Mouse (Mus musculus): Measurements from ENCODE around the gene Cfi.

The Cfi gene

DNA sequence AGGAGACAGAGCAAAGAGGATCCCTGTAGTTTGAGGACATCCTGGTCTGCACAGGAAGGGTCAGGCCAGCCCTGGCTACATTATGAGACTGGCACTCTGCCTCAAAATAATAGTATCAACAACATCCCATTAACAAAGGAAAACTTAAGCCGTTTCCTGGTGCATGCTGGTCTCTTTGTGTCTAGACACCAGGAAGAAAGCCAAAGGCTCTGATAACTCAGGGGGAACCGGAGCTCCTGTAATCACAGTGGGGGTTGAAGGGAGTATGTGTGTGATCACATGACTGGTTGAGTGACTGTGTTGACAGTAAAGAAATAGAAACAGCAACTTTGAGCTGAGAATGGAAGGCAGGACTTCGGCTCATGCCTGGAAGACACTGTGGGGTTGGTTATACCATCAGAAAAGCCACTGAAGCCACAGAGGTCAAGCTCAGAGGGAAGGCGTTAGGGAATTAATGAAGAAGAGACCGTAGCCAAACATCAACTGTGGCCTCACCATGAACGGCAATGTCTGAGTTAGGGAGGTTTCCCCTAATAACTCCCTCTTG is at the start of gene Cfi:
Gene Cfi (plus strand): TSS at position 497 of the 547 bp plus-strand sequence.
- no peak for DNase-seq (ENCODE audit: extremely low spot score, low spot score)

DNA sequence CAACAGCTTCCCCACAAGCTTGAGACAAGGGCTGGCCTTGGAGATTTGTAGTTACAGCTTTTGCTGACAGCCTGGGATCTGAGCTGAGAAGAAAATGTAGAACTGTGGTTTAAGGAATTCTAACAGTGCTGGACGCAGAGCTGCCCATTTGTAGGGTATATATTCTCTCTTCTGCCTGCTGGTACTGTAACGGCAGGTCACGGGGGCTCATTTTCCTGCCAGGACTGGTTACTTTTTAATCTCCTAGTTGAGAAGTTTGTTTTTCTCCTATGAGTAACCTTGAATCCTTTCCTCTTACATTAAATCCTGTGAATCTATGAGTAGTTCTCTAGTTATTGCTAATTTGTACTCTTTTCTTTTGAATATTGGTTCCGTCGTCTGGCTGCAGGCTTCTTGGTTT is 41.9 kb upstream of the Cfi start:
- DNase-seq (ENCODE audit: extremely low spot score, low spot score): no peak

GRCm38 (mm10) chr3:129797341-129797740 is 38.3 kb upstream of the Cfi start:
- no peak for DNase-seq (ENCODE audit: extremely low spot score, low spot score)

- DNase-seq (ENCODE audit: extremely low spot score, low spot score): no peak
Observed at GRCm38 (mm10) chr3:129798551-129798950, 37.1 kb upstream of the Cfi start.

- no peak for DNase-seq (ENCODE audit: extremely low spot score, low spot score)
Observed at GRCm38 (mm10) chr3:129799011-129799410, 36.7 kb upstream of the Cfi start.

- no peak for DNase-seq (ENCODE audit: extremely low spot score, low spot score)
Observed at GRCm38 (mm10) chr3:129803765-129804164, 31.9 kb upstream of the Cfi start, which contains the start of gene Lrit3. TSS of gene Lrit3 (minus strand) at chr3:129804030.

GRCm38 (mm10) chr3:129820847-129821246 is 14.8 kb upstream of the Cfi start:
- DNase-seq (ENCODE audit: extremely low spot score, low spot score): no peak

DNA sequence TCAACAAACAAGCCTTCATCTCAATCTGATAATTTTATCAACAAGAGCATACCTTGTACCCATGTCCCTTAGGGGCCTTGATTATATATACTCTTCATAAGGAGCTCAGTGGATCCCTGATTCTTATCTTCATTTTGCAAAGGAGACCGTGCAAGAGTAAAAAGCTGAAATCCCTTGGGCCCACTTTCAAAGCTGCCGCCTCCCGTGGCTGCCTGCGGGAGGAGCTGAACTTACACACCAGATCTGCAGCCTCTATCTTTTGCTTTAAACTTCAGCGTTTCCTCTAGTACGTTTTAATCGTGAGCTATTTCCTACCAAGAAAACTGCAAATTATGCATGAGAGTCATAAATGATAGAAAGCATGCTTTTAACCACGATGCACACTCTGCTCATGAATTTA is 13.9 kb upstream of the Cfi start:
- no peak for DNase-seq (ENCODE audit: extremely low spot score, low spot score)

DNA sequence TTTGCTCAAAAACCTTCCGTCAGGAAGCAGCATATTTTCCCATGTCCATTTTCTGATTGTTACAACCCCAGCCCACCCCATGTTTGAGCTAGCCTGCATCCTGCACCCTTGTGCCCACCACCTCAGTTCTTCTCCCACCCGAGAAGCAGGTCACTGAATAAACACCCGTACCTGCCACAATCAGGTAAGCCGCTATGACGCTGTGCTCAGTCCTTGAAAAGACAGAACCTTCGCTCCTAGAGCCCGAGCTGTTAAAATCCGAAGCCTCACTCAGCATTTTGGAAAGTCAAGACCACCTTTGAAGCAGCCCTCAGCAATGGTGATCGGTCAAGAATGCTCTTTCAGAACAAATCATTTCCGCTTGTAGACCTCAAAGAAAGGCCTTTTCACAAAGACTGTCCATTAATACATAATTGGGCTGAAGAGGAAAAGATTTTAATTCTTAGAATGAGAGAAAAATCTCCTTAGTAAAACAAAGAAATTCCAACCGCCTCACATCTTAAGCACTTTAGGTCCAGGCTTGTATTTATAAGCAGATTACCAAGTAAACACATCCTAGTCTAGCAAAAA is 13.4 kb upstream of the Cfi start, which contains the start of gene Rrh:
Gene Rrh (minus strand): TSS at position 382 of the 570 bp plus-strand sequence.
- DNase-seq (ENCODE audit: extremely low spot score, low spot score): no peak

- no peak for DNase-seq (ENCODE audit: extremely low spot score, low spot score)
Observed at GRCm38 (mm10) chr3:129823293-129823692, 12.4 kb upstream of the Cfi start.

DNA sequence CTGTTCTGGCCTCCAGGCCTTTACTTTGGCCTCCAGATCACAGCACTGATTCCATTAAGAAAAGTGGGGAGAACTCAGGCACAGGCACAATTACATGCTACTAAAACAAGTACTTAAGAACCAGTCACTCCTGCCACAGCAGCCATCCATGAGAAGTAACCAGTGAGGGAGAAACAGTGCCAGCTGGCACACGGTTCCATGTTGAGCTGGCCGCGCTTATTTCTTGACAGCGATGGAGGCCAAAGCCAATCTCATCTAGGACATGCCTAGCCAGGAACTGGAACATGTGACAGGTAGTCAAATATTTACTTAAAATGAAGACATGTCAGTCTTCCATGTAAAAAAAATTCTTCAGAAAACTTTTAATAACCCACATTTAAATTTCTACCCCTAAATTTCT is 11.5 kb upstream of the Cfi start:
- no peak for DNase-seq (ENCODE audit: extremely low spot score, low spot score)

- no peak for DNase-seq (ENCODE audit: extremely low spot score, low spot score)
Observed at GRCm38 (mm10) chr3:129824891-129825290, 10.8 kb upstream of the Cfi start.

DNA sequence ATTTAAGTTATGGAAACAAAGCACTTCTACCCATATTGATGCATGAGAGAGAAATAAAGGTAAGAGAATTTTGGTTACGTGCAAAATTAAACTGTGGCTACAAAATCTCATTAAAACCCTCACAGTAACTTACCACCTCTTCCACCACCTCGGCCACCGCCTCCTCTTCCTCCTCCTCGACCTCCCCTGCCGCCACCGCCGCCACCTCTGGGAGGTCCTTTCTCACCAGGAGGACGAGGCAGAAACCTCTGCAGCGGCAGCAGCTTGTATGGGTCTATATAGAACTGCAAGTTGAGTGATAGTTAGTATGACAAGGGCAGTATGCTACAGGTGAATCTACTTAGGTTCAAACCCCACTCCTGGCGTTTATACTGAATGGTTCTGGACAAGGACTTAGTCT is 9.0 kb upstream of the Cfi start:
- DNase-seq (ENCODE audit: extremely low spot score, low spot score): no peak

GRCm38 (mm10) chr3:129827691-129828090 is 8.0 kb upstream of the Cfi start:
- DNase-seq (ENCODE audit: extremely low spot score, low spot score): no peak

- no peak for DNase-seq (ENCODE audit: extremely low spot score, low spot score)
Observed at GRCm38 (mm10) chr3:129830626-129831025, 5.1 kb upstream of the Cfi start.

DNA sequence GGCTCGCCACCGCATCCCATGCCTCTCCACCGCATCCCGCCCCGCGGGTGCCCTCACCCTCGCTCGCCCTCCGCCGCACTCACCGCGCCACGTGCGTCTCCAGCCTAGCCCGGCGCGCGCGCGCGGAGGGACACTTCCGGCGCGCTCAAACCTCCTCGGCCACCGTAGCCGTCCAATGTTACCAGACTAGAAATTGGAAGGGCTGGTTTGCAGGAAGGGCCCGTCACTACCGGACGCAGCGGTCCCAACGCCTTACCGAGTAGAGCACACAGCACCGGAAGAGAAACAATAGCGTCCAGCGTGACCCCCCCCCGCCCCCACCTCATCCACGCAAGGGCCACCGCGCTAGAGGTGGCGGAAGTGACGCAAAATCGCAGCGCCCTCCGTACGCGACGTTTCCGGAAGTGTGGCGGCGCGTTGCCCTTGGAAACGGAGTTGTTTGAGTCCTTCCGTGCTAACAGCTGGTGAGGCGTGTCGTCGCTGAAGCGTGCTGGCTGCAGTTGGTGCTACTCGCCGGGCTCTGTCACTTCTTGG is 4.6 kb upstream of the Cfi start, which contains the start of gene Gar1:
Gene Gar1 (minus strand): TSS at position 362 of the 534 bp plus-strand sequence.
- DNase-seq (ENCODE audit: extremely low spot score, low spot score): peak; percentile 96

- no peak for DNase-seq (ENCODE audit: extremely low spot score, low spot score)
Observed at GRCm38 (mm10) chr3:129836051-129836697, 490 bp downstream of the Cfi start.

GRCm38 (mm10) chr3:129836965-129837364 is 1.3 kb downstream of the Cfi start:
- DNase-seq (ENCODE audit: extremely low spot score, low spot score): no peak

DNA sequence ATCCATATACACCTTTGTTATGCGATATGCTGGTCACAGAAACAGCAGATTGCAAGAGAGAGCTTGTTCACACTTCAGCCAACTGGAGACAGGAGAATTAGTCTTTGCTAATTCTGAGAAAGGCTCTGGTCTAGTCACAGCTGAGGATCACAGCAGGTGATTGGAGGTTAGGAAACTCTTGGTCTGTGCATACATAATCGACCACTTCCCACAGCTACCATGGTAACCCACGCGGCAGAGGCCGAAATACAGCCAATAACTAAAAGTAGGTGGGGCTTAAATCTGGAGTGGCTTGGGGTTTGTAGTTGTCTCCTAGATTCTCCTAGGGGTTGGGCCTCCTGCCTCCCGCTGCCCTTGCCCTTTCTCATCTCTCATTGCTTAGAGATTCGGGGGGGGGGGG is 2.3 kb downstream of the Cfi start:
- no peak for DNase-seq (ENCODE audit: extremely low spot score, low spot score)

- no peak for DNase-seq (ENCODE audit: extremely low spot score, low spot score)
Observed at GRCm38 (mm10) chr3:129845868-129846267, 10.2 kb downstream of the Cfi start.

- no peak for DNase-seq (ENCODE audit: extremely low spot score, low spot score)
Observed at GRCm38 (mm10) chr3:129846846-129847245, 11.2 kb downstream of the Cfi start.

- no peak for DNase-seq (ENCODE audit: extremely low spot score, low spot score)
Observed at GRCm38 (mm10) chr3:129862592-129862991, 26.9 kb downstream of the Cfi start.

DNA sequence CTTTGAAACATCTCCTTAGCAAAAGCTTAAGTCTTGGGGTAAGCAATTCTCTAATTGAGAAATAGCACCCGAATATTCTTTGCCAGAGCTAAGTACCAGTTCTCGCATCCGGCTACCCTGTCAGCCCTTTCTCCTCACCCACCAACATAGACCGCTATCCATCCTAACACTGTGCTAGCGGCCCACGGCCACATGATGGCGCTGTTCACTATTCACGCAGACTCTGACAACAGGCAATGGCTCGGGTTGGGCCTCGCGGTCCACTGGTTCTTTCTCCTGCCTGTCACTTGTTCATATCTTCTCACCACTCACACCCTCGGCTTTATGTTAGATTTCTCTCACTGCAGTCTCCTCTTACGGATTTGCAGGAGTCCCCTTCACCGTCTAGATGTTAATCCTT is 28.0 kb downstream of the Cfi start:
- DNase-seq (ENCODE audit: extremely low spot score, low spot score): peak; percentile 39
